Mouse (Mus musculus) common myeloid progenitor, adult 5-6 weeks (primary cell): ENCODE results near the gene Col23a1. TPM values are rescaled to one million over a fixed set of nuclear protein-coding genes. Genes with fewer than 3 reads are reported as not detected.
"Not testable (repeated sequence)": the region's sequence is repeated elsewhere in the genome, so short reads cannot be mapped to it uniquely, and the experiment has no call there.

Experiments
- ATAC-seq: replicated peaks from 2 replicates; pipeline ENCODE4 v1.8.0; 2016; ENCODE audit warnings: low read depth, mild to moderate bottlenecking, moderate TSS enrichment, inconsistent platforms; ENCODE audit not compliant: poor library complexity, severe bottlenecking
- total RNA-seq: library from RNA; stranded (forward); fragments of 200-1000, 187-1606 nt; gene quantifications from 2 replicates; pipeline ENCODE4 v1.2.3, GENCODE M21; 2017

The Col23a1 gene
- total RNA-seq, 1 experiment from 2014 or later: 0.18 TPM

DNA sequence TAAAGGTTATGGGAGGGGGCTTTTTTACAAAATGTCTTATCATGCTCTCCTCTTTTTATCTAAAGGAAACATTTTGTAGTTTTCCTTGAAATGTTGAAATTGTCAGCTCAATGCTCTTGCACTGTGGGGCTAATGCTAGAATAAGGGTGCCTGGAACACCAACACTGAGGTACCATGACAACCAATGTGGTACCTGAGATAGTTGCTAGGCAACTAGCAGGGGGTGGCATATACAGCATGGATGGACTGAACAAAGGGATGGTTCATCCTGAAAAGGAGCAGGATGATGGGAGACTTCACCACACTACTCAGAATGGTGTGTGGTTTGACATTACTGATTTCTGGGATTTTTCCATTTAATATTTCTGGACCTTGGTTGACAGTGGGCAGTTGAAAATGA lies 30.9 kb downstream of the Col23a1 start:
- no peak for ATAC-seq

DNA sequence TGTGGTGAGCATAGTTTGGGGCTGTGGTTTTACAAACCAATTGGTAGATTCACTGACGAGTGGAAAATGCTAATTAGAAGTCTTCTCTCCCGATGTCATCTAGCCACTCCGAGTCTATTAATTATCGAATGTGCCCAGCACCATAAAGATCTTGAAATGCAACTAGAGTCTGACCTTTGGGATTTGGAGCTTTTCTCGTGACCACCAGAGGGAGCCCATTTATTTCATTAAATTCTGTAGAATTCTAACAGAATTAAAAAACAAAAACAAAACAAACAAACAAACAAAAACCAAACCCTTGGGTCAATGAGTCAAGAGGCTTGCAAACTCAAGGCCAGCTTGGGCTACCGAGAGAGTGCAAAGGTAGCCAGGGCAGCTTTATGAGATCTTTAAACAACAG lies 37.2 kb downstream of the Col23a1 start:
- ATAC-seq: no peak

DNA sequence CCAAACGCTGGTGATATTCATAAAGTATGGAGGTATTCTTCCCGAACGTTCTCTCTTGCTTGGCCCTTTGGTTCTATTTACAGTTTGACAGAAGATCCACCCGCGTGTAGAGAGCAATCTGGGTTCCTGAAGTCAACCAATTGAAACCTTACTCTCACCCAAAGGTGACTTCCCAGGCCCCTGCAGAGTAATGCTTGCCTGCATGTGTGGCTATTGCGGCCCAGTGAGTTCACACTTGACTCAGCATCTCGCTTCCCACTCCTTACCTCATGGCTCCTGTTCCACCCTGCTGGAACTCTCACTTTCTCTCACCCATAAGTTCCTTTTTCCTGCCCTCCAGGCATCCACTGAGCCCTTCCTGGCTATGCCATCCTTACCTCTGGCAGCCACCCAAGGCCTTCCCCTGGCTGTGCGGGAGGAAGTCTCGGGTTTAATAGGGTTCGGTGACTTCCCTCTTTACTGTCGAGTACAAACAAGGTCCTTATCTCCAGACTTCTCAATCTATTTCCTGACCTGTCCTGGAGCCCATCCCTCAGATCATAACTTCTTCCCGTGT lies 38.7 kb downstream of the Col23a1 start:
- peak; percentile 90 for ATAC-seq

DNA sequence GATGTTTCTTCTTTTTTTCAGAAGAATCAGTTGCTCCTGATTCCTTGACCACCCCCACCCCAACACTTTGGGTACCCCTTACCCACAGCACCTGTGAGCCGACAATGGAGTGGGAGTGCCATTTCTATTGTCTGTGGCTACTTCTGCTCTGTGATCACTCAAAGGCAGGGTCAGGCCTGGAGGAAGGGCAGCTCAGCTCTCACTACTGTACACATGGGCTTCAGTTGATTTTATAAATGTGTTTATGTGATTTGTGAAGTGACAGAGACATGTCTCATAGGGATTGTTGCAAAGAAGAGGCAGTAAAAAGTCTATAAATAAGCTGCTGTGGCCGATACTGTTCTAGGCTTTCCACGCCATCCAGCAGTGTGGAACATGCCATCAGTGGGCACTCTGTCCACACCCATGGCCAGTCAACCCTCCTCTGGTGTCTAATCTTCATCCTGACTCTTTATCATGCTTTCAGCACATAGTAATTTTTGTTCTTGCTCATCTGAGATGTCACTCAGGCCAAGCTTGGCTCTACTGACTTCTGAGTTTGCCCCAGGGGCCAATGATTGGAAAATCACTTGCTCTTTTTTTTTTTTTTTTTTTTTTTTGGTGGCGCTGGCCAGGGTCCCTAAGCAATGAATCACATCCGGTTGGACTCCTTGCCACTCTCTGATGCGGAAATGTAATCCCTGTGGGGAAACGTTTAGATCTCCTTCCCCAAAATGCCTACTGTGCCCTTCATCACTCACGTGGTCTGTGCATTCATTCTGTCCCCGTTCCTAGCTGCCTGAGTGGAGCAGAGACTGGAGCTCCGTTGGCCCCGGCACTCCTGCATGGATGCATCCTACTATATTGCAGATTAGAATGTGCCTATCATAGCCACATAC lies 40.4 kb downstream of the Col23a1 start:
- ATAC-seq: no peak

DNA sequence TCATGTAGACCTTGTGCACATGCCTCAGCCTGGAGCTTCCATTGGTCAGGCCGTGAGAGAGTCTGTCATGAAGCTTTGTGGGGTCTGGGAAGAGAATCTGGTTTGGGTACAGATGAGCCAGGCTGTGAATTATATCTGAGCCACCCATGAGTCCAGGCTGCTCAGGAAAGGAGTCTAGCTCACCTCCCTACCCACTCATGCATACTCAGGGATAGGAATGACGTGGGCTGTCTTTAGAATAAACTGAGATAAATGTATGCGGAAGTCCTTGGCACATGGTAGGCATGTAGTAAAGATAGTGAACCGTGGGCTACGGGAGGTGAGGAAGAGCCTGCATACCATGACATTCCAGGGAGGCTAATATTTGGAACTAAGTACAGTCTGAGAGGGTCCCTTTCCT lies 44.3 kb downstream of the Col23a1 start:
- no peak for ATAC-seq

DNA sequence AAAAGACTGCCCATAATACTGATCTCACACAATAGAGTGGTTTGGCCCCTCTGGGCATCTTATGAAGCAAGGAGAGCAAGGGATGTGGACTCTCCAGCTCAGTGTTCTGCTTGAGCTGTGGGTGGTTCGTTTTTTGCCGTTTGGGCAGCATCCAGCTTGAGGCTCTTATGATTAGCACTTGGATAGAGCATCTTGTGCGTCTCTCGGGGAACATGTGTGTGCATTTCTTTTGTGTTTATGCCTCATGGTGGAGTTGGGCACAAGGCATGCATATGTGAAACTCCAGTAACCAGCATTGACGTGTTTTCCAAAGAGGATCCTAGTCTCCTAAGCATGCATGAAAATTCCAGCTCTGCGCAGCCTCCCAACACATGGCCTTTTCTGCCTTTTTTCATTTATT lies 47.9 kb downstream of the Col23a1 start:
- no peak for ATAC-seq

DNA sequence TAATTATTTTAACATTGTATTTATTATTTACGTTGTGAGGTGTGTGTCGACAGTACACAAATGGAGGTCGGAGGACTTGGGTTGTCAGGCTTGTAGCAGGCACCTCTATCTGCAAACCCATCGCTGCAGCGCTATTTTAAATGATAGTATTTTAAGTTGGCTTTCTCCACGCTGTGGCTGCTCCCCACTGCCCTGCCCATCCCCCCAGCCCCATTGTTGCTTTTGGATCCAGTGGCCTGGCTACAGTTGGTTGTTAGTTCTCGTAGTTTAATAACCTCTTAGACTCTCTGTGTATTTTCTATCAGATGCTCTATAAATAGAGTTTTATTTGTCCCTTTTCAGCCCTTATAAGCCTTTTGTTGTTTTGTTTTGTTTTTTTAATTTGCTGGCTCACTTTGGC lies 48.7 kb downstream of the Col23a1 start:
- no peak for ATAC-seq

DNA sequence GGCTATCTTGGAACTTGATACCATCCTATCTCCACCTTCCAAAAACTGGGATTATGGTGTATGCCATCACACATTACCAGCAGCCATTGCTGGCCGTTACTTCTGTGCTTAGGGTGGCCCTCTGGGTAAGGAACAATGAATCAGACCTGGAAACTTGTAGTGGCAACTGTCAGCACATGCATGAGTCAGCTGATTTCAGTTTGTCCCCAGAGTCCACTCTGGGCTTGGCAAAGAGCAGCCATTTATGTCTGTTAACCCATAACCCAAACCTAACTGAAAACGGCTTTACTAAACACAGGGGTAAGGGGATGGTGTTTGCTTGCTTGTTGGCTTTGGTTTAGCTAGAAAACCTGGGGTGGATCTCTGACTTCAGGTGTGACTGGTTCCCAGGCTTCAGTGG lies 51.4 kb downstream of the Col23a1 start:
- ATAC-seq: no peak

DNA sequence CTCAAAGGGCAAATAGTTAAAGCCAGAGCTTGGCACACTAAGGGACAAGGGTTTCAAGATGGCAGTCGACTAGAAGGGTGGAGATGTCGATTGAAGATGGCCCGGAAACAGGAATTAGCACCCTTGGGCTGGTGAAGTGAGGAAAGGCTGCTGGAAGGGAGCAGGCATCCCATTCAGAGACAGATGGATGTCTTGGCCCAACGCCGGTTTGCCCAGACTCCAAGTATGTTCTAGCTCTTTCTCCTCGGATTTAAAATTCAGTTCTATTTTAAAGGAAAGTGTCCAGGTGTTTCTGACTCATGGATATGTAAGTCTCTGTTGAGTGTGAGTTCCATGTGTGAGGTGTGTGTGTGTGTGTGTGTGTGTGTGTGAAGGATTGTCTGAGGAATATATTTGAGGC lies 53.1 kb downstream of the Col23a1 start:
- ATAC-seq: no peak

DNA sequence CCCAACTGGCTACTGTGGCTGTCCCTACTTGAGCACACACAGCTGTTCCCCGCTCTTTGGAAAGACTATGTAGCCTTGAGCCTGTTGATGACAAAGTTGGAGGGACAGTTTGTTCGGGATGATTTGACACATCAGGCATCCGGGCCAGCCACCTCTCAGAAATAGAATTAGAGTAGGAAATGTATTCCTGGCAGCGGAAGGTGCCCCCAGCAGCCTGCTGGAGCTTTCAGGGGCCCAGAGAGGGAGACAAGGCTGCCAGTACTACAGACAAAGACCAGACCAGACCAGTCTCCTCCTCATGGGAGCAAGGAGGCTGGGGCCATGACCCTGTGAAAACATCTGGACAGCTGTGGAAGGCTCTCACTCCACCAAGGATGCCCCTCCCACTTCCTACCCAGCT lies 53.6 kb downstream of the Col23a1 start:
- no peak for ATAC-seq

DNA sequence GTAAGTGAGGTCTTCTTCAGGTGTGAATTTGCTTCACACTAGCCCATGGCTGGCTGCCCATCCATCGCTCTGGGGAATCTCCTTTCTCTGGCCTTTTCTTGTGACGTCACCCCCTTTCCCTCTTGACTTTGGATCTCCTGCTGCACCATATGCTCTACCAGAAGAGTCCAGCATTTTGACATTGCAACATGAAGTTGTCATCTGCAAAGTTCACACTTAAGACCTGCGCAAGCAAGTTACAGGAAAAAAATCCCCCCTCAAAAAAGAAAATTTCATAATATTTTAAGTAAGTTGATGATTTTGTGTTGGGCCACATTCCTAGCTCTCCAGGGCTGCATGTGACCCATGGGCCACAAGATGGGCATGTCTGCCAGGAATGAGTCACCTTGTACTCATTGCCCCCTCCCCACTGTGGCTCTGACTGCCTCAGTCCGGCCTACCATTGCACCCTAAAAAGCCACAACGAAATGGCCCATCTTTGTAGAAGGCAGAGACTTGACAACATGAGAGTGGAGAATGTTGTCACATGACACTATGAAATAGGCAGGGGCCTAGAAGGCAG lies 54.1 kb downstream of the Col23a1 start:
- ATAC-seq: no peak

DNA sequence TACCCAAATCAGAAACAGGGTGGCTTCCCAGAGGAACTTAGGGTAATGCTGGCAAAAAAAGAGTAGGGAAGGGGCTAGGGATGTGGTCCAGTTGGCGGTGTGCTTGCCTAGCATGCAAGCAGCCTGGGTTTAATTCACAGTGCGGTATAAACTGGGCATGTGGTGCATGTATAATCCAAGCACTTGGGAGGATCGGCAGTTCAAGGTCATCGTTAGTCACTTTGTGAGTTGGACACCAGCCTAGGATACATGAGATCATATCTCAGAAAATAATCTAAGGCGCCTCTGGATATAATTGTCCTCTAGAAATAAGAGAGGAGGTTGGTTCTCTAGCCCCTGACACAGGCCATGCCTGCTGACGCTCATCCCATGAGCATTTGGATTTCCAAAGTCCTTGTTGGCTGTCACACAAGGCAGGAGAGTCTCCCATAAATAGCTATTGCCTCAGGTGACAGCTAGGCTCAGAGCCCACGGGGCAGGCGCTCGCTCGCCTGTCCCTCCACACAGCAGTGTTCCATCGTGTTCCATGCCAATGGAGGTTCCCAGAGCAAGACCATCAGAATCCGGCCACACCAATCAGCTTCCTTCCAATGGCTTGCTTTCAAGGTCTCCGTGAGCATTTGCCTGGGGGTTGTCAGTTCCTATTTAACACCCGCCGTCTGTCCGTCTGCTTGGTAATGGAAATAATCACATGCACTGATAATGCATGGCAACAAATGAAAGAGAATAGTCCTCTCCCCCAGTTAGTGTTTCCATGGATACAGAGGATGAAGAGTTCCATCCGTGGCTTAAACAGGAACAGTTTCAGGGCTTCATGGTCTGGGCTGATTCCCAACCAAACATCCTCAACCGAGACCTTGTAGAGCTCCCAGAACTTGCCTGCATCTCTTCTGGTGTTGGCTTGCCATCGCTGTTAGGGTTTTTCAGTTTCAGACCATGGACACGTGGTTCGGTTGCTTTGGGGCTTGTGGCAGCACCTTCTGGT lies 56.1 kb downstream of the Col23a1 start:
- no peak for ATAC-seq

DNA sequence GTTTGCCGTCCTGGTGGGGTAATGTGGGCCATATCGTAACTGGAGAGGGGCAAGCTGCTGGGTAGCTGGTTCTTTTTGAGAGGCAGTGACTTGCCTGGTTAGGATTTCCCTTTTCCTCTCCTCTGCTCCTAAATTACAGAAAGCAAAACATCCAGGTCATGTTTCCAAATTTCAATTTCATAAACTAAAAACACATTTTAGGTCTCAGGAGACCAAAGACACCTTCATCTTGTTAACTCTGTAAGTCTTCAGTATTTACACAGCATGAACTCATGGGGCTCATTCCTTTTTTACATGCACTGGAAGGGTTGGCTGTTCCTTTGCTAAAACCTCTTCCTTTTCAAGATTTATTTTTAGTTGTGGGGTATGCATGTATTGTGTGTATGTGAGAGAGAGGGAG lies 58.0 kb downstream of the Col23a1 start:
- ATAC-seq: no peak

DNA sequence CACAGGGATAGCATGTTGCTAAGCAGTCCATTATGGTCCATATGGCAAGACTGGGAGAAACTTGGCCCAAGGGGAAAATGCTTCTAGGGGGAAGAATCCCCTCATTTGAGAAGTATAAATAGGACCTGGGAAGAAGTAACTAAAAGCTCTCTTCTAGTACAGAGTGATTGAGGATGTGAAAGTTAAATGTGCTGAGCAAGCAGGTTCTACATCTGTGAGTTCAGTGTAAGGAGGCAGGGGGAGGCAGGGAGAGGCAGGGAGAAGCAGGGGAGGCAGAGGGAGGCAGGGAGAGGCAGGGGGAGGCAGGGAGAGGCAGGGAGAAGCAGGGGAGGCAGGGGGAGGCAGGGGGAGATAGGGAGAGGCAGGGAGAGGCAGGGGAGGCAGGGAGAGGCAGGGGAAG lies 59.9 kb downstream of the Col23a1 start:
- ATAC-seq: no peak

DNA sequence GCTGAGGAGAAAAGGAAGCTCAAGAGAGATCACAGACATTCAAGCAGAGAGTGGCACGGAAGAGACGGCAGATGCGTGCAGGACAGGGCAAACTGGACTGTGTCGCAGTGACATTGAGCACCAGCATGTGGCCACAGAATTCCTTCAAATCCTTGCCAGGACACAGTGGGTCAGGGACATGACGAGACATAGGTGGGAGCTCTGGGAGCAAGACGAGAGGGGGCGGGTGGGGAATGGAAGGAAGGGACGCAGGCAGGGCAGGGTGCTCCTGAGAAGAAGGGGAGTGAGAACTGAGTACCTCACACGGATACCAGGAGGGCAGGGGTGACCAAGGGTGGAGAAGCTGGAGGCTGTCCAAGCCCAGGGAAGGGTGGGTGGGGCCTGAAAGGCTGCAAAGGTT lies 61.4 kb downstream of the Col23a1 start:
- no peak for ATAC-seq

DNA sequence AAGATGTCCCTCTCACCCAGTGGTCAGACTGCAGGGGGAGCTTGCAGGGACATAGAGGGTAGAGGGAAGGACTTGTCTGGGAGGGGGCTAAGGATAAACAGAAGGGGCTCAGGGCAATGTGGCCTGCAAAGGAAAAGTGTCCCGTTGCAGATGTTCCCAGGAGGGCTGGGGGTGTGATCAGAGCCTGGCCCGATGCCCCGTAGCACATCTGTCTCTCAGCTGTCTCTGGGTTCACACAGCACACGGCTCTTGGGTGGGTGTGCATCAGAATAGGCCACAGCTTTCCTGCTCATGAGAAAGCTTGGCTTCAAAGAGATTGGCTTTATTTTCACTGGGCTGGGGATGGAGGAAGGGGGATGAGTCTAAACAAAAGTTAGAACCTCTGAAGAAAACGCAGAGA lies 62.1 kb downstream of the Col23a1 start:
- ATAC-seq: no peak

DNA sequence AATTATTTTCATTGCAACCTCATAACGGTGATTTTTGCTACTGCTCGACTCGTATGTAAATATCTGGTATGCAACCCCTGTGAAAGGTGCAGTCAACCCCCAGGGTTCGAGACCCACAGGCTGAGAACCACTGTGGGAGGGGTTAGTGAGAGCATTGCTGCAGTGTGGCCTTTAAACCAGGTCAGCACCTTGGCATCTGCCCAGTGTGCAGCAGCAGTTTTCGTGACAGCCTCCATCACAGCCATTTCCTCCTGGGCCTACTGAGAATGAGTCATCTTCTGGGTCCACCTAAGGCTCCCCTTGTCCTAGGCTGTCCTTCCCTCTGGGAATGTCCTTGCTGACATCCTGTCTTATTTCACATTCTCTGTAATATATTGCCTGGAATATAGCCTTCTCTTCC lies 64.0 kb downstream of the Col23a1 start:
- ATAC-seq: no peak

DNA sequence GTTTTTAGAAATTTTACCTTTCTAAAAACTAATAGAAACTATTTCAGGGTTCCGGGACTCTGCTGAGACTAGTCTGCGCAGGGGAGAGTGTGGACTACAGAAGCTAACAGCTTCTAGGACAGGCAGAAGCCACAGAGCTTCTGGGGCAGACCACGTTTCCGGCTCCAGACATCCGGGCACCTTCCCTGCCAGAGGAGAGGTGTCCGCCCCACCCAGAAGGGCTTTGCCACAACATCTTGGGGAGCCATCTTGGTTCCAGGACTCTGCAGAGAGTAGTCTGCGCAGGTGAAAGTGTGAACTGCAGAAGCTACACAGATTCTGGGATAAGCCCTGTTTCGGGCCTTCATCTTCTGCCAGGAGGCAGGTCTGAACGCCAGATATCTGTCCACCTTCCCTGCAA lies 69.3 kb downstream of the Col23a1 start:
- not testable (repeated sequence) for ATAC-seq

DNA sequence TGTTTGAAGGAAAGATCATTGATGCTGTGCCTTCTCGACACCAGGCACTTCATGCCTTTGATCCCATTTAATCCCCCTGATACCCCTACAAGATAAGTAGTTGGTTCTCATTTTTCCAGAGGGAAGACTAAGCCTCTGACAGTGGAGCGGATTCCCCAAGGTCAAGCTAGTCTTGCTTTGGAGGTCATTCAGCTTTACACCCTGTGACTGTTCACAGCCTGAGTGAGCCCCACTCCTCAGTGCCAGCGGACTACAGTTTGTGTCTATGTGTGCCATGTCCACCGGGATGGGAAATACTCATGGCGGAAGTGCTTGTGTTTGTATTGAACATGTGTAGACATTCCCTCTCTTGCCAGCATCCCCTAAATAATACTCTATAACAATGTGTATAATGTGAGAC lies 74.6 kb downstream of the Col23a1 start:
- no peak for ATAC-seq

DNA sequence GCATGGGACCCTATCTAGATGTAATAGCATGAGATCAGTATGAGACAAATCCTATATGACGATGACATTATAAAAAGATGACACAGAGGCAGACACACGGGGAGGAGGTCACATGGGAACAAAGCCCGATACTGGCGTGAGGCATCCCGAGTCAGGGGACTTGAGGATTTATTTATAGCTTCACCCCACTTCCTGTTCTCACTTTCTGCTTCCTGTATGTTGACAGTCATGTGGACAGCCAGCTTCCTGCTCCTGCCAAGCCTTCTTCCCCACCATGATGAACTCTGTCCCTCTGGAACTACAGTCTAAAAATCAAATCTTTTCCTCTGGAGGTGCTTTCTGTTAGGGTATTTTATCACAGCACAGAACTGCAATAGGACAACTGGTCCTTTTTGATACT lies 77.6 kb downstream of the Col23a1 start:
- ATAC-seq: peak; percentile 73; the same call in 1 of the 2 replicates
